Mouse (Mus musculus) cerebellum, adult (tissue): ENCODE measurements around the gene Kdm1b.
A peak's percentile ranks its signal among the peaks of the same experiment; 100 is the strongest.

Source experiments
- ATAC-seq: cut with Nextera tagmentation; 2 replicates; pipeline ENCODE4 v1.9.2; 2017; ENCODE audit warnings: mild to moderate bottlenecking, moderate library complexity, mixed read lengths; ENCODE audit not compliant: insufficient number of reproducible peaks, low FRiP score, low TSS enrichment

Kdm1b gene

GRCm38 (mm10) chr13:47043030-47043680, at the start of gene Kdm1b:
Gene Kdm1b (plus strand): TSS chr13:47043499.
- peak; percentile 87 for ATAC-seq

DNA sequence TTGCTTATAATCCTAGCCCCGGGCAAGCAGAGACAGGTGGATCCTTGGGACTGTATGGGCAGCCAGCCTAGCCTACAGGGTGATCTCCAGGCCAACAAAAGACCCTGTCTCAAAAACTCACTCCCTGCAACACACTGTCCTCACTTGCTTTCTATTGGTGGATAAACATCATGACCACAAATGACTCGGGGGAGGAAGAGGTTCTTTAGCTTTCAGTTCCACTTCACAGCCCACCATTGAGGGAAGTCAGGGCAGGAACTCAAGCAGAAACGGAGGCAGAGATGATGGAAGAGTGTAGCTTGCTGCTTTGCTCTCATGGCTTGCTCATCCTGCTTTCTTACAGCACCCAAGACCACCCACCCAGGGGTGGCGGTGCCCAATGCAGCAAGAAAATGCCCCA, 45.9 kb upstream of the Kdm1b start:
- ATAC-seq = no peak

GRCm38 (mm10) chr13:46999498-46999897, 43.8 kb upstream of the Kdm1b start:
- ATAC-seq = no peak

DNA sequence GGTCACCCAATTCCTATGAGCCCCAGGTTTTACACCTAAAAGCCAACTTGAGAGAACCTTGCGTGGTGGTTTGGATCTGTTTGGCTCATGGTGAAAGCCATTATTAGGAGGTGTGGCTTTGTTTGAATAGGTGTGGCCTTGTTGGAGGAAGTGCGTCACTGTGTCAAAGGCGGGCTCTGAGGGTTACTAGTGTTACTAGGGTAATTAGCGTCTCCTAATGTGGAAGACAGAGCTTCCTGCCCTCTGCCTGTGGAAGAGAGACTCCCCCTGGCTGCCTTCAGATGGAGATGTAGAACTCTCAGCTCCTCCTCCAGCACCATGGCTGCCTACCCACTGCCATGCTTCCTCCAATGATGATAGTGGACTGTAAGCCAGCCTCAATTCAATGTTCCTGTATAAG, 41.7 kb upstream of the Kdm1b start:
- ATAC-seq = no peak

DNA sequence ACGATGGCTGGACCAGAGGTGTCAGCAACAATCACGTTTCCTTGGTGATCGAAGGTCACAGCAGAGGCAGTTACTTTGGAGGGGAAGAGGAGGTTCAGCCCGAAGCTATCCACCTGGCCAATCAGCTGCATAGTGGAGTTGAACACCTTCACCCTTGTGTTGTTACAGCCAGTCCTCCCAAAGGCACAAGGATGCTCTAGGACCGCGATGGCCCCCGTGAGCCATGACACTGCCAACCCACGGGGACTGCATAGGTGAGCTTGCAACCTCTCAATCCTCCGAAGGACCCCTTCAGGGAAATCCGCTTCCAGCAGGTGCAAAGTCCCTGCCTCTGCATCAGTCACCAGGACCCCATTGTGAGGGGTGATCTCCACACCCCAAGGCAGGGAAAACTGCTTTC, 29.6 kb upstream of the Kdm1b start:
- no peak for ATAC-seq

DNA sequence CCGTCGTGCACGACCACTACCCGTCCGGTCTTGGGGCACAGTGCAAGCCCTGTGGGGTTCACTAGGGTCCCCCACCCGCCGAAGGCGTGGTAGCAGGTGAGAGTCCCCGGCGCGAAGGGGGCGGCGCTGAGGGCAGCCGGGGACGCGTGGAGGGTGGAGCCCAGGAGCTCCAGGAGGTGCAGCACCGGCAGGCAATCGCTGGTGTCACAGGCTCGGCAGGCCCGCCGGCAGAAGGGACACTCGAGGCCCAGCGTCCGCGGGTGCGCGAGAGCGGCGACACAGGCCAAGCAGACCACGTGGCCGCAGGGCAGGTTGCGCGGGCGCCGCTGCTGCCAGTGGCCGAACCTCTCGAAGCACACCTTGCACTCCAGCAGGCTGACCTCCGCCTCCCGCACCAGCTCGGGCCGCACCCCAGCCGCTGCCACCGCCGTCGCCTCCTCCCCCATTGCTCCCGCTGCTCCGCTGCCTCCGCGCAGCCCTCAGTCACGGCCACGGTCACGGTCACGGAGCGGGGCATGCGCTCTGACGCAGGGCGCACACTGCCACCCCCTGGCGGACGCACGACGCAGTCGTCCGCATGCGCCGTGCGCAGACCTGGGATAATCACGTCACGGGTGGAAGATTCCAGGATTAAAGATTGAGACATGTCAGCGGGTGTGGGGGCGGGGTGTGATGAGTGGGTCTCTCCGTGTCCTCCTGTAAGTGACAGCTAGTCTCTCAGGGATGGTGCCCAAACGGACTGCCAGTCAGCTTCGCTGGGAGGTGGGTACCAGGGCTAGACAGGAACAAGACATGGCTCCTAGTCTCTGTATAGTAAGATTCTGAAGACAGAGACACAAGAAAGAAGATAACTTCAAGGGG, 28.7 kb upstream of the Kdm1b start, which contains the start of gene Nhlrc1:
Gene Nhlrc1, minus strand, starts transcription at position 517 of the 861 bp plus-strand sequence.
- peak; percentile 91 for ATAC-seq

GRCm38 (mm10) chr13:47015195-47015501, 28.2 kb upstream of the Kdm1b start:
- ATAC-seq = no peak

DNA sequence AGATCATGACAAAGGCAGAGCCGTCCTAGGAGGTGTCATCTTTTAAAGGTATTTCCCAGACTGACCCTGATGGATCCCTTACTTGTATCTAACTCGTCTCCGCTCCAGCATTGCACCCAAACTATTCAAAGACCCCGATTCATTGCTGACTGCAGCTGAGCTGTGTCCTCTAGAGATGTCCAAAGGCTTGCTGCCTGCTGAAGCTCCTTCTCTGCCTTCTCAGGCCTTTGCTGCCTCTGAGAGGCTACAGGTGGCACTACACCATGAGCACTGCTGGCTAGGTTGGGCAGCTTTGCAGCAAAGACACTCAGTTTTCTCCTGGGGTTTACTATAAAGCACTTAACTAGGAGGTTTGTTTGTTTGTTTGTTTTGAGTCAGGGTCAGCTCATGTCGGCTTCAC, 26.0 kb upstream of the Kdm1b start:
- ATAC-seq = no peak

GRCm38 (mm10) chr13:47019774-47020173, 23.5 kb upstream of the Kdm1b start:
- ATAC-seq = no peak

DNA sequence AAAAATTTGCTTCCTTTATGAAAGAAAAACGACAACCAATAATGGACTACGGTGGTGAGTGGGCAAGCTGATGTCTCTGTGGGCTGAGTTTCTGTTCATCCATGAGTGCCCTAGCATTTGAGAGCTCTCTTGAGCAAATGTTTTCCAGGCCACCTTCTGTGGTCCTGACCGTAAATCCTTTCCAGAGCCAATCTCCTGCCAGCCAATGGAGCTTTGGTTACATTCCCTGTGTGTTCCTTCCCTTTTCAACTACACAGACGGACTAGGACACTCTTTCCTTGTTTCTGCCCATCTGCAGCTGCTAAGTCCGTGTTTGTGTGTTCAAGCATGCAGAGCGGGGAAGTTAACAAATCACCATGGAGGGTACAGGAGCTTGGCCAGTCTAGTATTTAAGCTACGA, 22.5 kb upstream of the Kdm1b start:
- ATAC-seq = no peak

DNA sequence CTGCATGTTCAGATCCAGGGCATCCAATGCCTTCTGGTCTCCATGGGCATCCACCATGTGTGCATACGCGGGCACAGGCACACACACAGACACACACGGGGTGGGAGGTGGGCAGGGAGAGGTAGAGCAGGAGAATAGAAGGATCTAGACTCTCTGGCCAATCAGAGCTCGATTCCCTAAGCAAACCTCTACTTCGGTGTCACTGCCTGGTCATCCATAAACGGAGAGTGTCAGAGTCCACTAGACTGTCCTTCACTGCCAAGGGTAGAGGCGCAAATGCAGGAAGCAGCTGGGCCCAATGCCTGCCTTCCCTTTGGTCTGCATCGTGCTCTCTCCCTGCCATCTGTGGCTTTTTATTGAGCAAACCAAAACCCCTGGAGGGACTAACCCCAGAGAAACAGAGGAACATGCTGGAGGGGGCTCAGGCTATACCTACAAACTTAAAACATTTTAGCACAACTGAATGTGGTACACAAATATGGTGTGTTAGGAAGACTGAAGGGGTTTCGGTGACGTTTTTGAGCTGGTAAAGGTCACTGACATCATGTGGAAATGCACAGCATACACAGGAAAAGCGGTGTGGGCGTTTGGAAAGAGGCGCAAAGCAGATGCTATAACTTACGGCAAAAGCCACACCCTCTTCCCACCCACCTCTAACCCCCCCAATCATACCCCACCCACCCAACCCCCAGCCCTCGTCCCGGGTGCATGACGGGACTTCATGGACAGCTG, 12.8 kb upstream of the Kdm1b start:
- ATAC-seq = no peak

GRCm38 (mm10) chr13:47033602-47034001, 9.7 kb upstream of the Kdm1b start:
- ATAC-seq = no peak

- no peak for ATAC-seq
Measured at GRCm38 (mm10) chr13:47037946-47038345, 5.4 kb upstream of the Kdm1b start.

DNA sequence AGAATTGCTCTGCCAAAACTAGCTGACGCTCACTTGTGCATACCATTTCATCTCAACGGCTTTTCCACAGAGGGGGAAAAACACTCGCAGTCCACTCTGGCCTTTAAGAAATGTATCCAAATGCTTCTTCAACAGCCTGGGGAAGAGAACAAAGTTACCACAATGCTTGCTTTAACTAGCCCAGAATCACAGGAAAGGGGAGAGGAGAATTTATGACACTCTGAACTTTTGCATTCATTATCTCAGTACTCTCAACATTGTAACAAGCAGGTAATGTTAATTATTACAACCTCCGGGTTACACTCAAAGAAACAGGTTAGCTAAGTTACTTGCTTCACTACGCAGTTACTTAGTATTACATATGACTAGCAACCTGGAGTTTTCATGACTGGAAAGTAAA, 3.2 kb upstream of the Kdm1b start:
- ATAC-seq = no peak

GRCm38 (mm10) chr13:47042024-47042633, 1.2 kb upstream of the Kdm1b start:
- no peak for ATAC-seq

DNA sequence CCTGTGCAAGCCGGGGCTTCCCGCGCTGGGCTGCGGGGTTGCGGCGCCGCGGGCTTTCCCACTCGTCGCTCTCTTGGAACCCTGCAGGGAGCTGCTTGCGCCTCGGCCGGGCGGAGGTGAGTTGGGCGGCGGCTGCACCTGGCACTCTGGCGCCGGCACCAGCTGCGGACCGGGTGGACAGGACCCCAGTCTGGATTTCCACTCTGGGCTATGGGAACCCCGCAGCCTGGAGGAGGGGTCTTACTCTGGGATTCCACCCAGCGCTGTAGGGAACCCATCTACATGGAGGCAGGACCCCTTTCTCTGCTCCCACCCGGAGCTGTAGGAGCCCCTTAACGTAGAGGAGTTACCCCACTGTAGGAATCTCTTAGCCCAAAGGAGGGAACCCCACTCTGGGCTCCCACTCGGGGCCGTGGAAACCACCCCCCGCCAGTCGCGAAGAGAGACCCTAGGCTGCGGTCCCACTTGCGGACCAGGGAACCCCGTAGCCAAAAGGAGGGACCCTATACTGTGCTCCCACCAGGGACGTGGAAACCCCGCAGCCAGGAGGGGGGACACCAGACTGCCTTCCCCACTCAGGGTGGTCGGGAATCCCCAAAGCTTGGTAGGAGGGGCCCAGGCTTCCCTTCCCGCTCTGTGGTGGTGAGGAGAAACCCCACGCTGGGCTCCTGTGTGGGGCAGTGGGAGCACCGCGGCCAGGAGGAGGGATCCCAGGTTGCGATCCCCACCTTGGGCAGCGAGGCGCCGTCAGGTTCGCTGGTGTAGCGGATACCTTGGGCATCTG, 726 bp downstream of the Kdm1b start:
- ATAC-seq = peak; percentile 18; the same call in 1 of the 2 replicates

DNA sequence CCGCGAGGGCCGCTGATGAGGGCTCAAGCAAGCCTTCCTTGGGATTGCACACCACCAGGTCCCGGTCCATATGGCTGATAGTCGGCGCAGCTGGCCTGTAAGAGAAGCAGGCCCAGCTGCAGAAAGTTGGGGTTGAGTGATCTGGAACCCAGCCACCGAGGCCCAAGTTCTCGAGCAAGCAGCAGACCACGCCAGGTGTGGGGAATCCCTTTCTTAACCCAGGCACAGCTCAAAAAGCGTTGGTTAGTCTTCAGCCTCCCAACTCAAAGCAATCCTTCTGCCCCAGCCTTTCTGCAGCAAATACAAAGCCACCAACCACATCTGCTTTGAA, 1.3 kb downstream of the Kdm1b start, which contains the start of gene Tpmt:
Gene Tpmt, minus strand, starts transcription at position 121 of the 331 bp plus-strand sequence.
- ATAC-seq = no peak

GRCm38 (mm10) chr13:47047996-47048395, 4.7 kb downstream of the Kdm1b start:
- no peak for ATAC-seq

DNA sequence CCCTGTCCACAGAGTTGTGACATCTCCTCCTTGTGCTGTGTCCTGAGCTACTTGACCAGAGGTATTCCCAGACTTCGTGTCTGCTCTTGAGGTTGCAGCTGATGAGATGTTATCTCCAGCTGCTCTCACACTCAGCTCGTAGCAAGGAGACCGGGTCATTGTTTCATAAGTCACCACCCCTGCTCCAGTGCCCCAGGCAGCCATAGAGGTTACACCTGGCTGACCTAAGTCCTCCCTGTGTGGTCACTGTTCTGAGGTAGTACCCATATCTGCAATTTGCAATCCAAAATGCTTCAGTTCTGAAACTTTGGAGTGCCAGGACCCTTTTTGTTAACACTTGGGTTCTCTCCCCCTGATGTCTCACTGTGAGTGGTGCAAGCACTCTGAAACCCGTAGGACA, 6.7 kb downstream of the Kdm1b start:
- no peak for ATAC-seq

- ATAC-seq = no peak
Measured at GRCm38 (mm10) chr13:47053971-47054370, 10.7 kb downstream of the Kdm1b start.
